Mouse (Mus musculus) c-Kit-positive CD71-positive TER-119-positive erythroid progenitor cells, embryonic 14.5 days (primary cell): Measurements from ENCODE around the gene Kcnab1.
A peak's percentile ranks its signal among the peaks of the same experiment; 100 is the strongest.

Experiments
- DNase-seq: peaks from one replicate; pipeline ENCODE4 v3.0.0-alpha.2; 2013; ENCODE audit warnings: low spot score

Gene Kcnab1

DNA sequence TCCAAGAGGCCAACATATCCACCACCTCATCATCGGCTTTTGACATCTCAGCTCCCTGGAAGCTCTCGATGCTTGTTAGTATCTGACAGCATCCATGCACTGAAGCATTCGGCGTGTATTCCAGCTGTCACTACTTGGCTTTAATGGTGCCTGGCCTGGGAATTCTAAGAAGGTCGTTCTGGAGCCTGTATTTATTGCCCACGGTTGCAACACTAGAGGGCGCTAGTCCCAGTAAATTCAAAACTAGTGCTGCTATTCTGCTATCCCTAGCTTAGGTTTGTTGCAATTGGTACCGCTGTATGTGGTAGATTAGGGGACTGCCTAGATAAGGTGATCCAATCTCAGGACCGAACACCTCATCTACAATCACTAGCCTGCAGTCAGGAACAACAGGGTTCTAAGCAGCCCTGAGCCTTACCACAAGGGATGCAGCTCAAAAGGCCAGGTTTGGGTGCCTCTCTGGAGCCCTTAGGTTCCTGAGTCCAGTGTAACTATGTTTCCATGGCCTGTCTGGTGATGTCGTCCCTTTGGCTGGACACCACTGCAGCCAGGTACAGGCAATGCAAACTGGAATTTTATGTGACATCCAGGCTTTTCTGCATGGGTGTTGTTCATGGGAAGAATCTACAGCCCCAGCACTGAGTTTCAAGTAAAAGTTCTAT is 208.8 kb downstream of the Kcnab1 start:
- peak; percentile 36 for DNase-seq

DNA sequence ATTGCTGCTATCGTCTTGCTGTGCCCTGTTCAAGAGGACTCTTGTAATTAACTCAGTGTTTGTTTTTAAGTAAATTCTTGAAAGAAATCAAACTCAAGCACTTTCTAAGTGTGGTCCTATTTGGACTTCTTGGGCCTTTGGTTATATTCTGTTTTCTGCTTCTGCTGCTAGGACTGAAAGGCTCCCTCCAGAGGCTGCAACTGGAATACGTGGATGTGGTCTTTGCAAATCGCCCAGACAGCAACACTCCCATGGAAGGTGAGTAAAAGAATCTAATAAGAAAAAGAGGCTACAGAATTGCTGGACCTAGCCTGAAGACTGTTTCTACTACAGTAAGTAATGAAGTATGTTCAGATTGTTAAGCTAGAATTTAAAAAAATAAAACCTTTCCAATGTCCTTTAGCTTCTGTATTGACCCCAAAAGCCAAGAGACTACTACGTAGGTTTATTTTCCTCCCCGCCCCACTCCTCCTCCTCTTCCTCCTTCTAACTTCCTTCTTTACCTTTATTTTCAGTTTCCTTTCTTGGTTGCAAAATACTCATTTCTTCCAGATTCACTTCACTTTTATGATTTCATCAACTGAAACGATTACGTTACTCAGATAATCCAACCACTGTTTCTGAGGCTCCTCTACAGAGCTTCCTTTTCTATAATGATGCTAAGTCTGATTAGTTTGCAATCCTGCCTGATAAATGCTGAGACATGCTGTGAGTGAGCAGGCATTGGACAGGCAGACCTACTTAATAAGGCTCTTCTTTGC is 210.2 kb downstream of the Kcnab1 start:
- no peak for DNase-seq

- no peak for DNase-seq
Measured at GRCm38 (mm10) chr3:65320990-65321389, 211.8 kb downstream of the Kcnab1 start.

- DNase-seq = no peak
Measured at GRCm38 (mm10) chr3:65321981-65322779, 213.0 kb downstream of the Kcnab1 start.

- DNase-seq = no peak
Measured at GRCm38 (mm10) chr3:65325254-65325653, 216.1 kb downstream of the Kcnab1 start.

GRCm38 (mm10) chr3:65328814-65329213 is 219.6 kb downstream of the Kcnab1 start:
- no peak for DNase-seq

GRCm38 (mm10) chr3:65337835-65338464 is 228.8 kb downstream of the Kcnab1 start:
- no peak for DNase-seq

DNA sequence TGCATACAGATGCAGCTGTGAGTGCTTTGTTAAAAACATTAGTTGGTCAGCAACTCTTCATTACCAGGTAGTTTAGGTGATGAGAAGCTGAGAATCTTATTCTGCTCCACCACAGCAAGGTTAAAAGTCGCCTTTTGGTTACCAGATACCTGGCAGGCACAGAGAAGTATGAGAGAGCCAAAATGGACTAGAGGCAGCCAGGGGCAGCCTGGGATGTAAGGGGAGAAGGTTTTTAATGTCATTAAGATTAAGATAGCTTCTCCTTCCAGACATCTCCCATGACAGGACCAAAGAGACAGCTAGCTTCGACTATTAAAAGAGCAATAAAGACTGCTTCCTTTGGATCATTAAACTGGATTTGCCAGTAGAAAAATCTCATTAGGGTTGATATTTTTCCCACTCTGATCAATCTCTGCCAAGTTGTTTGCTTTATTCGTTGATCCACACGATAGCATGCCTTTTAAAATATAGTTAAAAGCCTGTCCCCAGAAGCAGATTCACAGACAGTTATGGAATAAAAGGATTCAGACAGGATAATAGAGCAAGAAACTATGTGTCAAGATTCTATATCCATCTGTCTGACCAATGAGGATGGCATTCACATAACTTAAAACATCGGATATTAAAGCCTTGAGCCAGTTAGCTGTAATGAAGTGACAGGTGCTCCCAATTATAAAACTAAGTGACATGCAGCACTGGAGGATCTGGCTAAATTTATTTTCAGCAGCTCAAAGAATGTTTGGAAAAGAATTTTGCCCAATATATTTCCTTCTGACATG is 231.2 kb downstream of the Kcnab1 start:
- no peak for DNase-seq

- DNase-seq = no peak
Measured at GRCm38 (mm10) chr3:65346176-65346575, 237.0 kb downstream of the Kcnab1 start.

DNA sequence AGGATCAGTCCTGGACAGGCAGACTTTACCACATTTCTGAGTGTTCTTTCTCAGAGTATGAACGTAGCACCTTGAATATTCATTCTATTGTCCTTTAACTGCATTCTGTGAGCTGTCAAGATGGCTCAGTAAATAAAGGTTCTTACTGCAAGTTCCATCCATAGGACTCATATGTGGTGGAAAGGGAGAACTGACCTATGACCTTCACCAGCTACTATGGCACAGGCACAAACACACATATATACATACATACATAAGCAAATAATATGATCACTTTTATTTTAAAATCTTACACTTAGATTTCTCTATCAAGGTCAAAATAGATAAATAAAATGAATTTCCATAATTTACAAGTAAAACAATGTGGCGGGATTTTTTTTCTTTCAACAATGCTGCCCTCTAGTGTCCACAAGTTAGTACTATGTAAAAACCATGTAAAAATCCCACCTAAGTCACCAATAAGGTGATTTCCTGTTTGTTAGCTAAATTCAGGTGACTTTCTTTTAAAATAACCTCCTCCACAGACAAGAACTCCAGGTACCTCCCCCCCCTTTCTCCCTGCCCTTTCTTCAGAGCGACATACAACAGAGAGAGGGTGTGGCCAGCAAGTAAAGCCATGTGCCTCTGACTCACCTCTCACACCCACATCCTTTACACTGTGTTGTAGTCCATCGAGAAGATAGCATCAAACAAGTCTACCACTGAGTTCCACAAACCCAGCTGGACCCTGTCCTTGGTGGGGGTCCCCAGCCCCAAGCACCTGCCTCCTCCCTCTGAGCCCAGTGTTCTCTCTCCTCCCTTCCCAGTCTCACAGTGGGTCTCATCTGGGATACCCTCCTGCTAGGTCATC is 243.3 kb downstream of the Kcnab1 start:
- DNase-seq = peak; percentile 5

DNA sequence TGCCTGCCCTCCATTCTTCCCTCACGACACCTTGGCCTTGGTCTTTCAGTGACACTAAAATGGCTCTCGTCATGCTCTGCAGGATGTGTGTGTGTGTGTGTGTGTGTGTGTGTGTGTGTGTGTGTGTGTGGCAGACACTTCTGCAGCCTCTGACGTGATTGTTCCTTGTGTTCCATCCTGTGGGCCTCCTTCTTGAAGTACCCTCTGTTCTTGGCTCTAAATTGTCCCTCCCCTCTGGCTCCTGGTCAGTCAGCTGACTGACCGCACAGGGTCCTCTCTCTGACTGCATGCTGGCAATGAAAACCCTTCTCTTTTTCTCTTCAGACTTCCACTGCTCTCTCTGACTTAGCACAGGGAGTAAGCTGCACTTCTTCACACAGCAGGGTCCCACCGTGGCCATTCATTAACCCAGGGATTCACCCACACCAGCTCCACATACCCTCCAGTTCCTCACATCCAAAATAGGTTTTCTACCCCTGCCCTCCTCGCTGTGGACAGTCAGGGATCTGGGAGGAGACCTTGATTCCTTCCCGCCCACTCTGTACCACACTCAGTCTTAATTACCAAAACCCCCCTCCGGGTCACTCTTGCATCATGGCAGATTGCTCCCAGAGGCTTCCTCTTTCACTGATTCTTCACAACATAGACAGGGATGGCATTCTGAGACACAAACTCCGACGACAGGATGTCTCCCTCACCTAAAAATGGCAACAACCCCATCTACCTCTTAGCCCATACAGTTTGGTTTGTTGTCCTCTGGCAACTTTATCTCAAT is 244.3 kb downstream of the Kcnab1 start:
- DNase-seq = no peak

DNA sequence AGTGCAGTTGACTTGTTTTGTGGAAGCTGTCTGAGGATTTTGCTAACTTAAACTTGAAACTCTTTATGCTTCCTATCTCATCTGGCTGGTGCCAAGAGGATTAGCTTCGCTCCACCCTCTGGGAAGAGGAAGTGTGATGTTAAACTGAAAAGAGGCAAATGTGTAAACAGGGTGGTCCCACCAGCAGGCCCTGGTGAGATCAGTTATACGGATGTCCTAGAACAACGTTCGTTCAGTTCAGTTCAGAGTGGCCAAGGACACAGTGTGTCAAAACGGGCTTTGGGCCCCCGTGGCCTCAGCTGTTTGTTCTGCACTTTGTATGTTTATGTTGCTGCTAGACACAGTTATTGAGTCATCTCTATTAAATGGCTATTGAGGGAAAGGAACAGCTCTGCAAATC is 246.3 kb downstream of the Kcnab1 start:
- DNase-seq = no peak

- DNase-seq = no peak
Measured at GRCm38 (mm10) chr3:65358275-65358674, 249.1 kb downstream of the Kcnab1 start.

DNA sequence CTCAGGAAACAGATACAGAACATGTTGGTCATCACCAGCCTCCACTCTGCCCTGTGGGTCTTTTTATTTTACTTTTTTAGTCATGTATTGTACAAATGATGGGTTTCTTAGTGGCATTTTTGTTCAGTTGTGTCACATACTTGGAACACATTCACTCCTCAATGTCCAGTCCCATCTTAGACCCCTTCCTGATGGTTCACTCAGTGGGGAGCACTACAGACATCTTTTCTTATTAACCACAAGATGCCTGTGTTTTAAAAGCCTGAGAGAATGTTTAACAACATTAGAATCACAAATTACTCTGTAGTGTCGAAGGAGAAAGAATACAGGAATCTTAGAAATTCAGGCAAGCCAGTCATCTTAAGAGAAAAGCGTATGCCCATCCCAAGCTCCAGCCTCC is 249.7 kb downstream of the Kcnab1 start:
- DNase-seq = no peak

DNA sequence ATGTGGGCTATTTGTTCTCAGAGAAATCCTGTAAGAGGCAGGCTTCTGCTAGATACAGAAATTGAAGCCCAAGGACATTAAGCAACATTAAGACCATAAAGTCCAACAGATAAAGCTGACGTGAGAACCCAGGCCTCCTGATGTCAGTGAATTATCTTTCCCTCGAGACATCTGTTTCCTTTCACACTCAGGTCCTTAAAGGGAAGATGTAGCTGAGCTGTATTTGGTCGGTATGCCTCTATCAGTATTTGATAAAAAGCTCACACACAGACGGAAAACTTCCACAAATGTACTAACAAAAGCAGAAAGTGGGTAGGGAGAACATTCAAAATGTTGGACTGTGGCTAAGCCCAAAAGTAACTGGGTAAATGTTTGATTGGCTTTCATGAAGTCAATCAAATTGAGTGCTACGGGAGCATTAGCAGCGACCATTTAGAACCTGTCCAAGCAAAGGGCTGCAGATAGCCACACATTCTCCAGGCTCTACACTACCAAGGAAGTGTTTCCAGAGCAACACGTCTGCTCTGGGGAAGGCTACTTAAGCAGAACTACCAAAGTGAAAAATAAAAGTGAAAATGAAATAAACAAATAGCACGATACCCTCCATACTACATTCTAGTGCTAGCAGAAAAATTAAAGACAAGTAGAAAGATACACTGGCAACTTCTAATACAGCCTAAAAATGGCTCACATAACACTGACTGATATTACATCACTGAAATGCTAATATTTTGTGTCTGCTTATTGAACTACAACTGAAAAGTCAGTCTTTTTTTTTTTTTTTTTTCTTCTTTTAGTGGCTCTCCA is 251.2 kb downstream of the Kcnab1 start:
- DNase-seq = no peak

DNA sequence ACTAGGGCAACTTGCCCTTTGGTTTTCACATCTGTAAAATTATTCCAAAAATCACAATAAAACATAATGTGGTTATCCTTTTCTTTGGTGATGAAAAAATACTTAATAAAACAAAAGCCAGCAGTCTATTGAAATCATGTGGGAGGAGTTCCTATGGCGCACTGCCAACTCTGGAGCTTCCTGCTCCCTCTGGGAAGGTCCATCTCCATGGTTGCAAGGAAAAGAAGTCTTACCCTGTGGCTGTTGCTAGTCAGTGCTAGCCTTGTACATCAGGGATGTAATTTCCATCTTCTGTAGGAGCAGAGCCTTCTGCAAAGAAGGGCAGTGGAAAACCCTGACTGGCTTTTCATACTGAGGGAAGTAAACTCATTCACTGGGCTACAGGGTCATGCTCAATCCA is 254.3 kb downstream of the Kcnab1 start:
- no peak for DNase-seq

- no peak for DNase-seq
Measured at GRCm38 (mm10) chr3:65365184-65365583, 256.0 kb downstream of the Kcnab1 start.

DNA sequence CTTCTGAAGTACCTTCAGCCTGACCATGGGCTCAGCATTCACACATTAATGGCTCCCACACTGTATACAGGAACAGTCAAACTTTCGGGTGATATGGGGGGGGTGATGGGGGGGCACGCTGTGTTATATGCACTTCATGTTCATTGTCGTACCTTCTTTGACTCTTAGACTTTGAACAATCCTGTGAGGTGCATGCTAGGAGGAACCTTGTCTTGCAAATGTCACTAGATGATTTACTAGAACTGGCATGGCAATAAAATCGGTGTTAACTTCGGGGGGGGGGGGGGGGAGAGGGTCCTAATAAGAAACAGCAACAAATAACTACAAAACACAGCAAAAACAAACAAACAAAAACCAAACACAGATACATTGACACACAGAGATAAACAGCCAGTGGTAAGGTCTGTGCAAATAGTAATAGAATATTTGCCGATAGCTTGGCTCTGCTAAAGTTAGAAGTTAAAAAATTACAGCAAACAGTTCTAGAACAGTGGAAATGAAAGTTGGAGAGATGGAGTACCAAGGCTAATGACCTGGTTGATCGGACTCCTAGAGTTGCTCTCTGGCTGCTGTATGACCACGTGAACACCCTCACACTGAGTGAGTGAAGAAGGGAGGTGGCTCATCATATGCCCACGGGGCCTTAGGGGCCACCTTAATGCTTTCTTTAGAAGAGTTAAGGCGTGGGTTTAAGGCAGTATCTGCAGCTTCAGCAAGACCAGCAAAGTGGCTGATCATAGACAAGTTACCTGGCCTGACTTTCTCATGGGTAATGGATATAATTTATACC is 256.9 kb downstream of the Kcnab1 start:
- no peak for DNase-seq
